Mouse (Mus musculus) MEL (cell line): ENCODE results near the gene Sox21. TPM values are rescaled to one million over a fixed set of nuclear protein-coding genes. Genes with fewer than 3 reads are reported as not detected.
A peak's percentile ranks its signal among the peaks of the same experiment; 100 is the strongest.

Source experiments
- DNase-seq: peaks from one replicate; pipeline ENCODE4 v3.0.0; 2011; ENCODE audit warnings: low read depth, low spot score
- H3K27ac ChIP-seq: 2 replicates; pipeline ENCODE4 v1.5.1; 2012; ENCODE audit warnings: low read depth, mild to moderate bottlenecking, control low read depth, low read length, moderate library complexity; ENCODE audit not compliant: control insufficient read depth
- H3K27me3 ChIP-seq, 2 experiments: fragments of 150-350 bp in 1 of 2; sonication (generic) in 1 of 2; 2 replicates each; pipeline ENCODE4 v1.6.1; 2012; ENCODE audit warnings: low read length in 2 of 2, mild to moderate bottlenecking in 2 of 2, improper control_type of control experiment in 1 of 2, moderate library complexity in 1 of 2; ENCODE audit not compliant: insufficient read depth in 2 of 2, control insufficient read depth in 1 of 2
- H3K36me3 ChIP-seq, 2 experiments: 2 replicates each; pipeline ENCODE4 v1.6.1; 2012 to 2014; ENCODE audit warnings: low read length in 2 of 2, improper control_type of control experiment in 1 of 2, inconsistent platforms in 1 of 2, mild to moderate bottlenecking in 1 of 2; ENCODE audit not compliant: insufficient read depth in 2 of 2, control insufficient read depth in 1 of 2
- H3K4me1 ChIP-seq, 2 experiments: fragments of 150-350 bp in 1 of 2; sonication (generic) in 1 of 2; 2 replicates each; pipeline ENCODE4 v1.6.1; 2012; ENCODE audit warnings: low read length in 2 of 2, improper control_type of control experiment in 1 of 2, mild to moderate bottlenecking in 1 of 2; ENCODE audit not compliant: insufficient read depth in 2 of 2, control insufficient read depth in 1 of 2
- H3K4me3 ChIP-seq, 2 experiments: fragments of 150-350 bp in 1 of 2; sonication (generic) in 1 of 2; 2 replicates each; pipeline ENCODE4 v1.5.1; 2012; ENCODE audit warnings: low read depth in 2 of 2, low read length in 2 of 2, mild to moderate bottlenecking in 2 of 2, moderate library complexity in 2 of 2, control low read depth in 1 of 2, improper control_type of control experiment in 1 of 2; ENCODE audit not compliant: control insufficient read depth in 1 of 2, insufficient read depth in 1 of 2
- H3K79me2 ChIP-seq: 2 replicates; pipeline ENCODE4 v1.6.1; 2012; ENCODE audit warnings: mild to moderate bottlenecking, low read length, moderate library complexity; ENCODE audit not compliant: control insufficient read depth, poor library complexity, insufficient read depth
- H3K9ac ChIP-seq: 2 replicates; pipeline ENCODE4 v1.6.1; 2012; ENCODE audit warnings: low read depth, mild to moderate bottlenecking, control low read depth, low read length, moderate library complexity; ENCODE audit not compliant: control insufficient read depth, poor library complexity, severe bottlenecking
- H3K9me3 ChIP-seq: fragments of 150-350 bp; sonication (generic); replicated peaks from 2 replicates; pipeline ENCODE4 v1.6.1; 2012; ENCODE audit warnings: mild to moderate bottlenecking, low read length, improper control_type of control experiment, moderate library complexity; ENCODE audit not compliant: insufficient read depth
- CTCF ChIP-seq, 3 experiments: IDR thresholded peaks in 2 of 3; conservative IDR thresholded peaks in 1 of 3; 2 replicates each; pipeline ENCODE4 v1.5.1; 2011 to 2012; ENCODE audit warnings: low read length in 3 of 3, low read depth in 2 of 3, mild to moderate bottlenecking in 2 of 3, improper control_type of control experiment in 1 of 3, inconsistent platforms in 1 of 3, mixed read lengths in 1 of 3, moderate library complexity in 1 of 3; ENCODE audit not compliant: control insufficient read depth in 1 of 3, insufficient read depth in 1 of 3, poor library complexity in 1 of 3, severe bottlenecking in 1 of 3
- ELF1 ChIP-seq: IDR thresholded peaks from 2 replicates; pipeline ENCODE4 v1.6.1; 2014; ENCODE audit warnings: low read depth, mild to moderate bottlenecking, inconsistent platforms, low read length, improper control_type of control experiment, moderate library complexity
- EP300 ChIP-seq, 2 experiments: IDR thresholded peaks; 2 replicates each; pipeline ENCODE4 v1.6.1; 2011; ENCODE audit warnings: improper control_type of control experiment in 2 of 2, low read length in 2 of 2, low read depth in 1 of 2, mild to moderate bottlenecking in 1 of 2
- ETS1 ChIP-seq: IDR thresholded peaks from 2 replicates; pipeline ENCODE4 v1.6.1; 2012; ENCODE audit warnings: low read depth, mild to moderate bottlenecking, inconsistent platforms, low read length, improper control_type of control experiment, moderate library complexity
- GABPA ChIP-seq: IDR thresholded peaks from 2 replicates; pipeline ENCODE4 v1.6.1; 2012; ENCODE audit warnings: low read depth, mild to moderate bottlenecking, inconsistent platforms, low read length, improper control_type of control experiment, moderate library complexity
- HCFC1 ChIP-seq: IDR thresholded peaks from 2 replicates; pipeline ENCODE4 v1.6.1; 2012; ENCODE audit warnings: low read depth, mild to moderate bottlenecking, inconsistent platforms, low read length, improper control_type of control experiment, moderate library complexity
- JUND ChIP-seq: IDR thresholded peaks from 2 replicates; pipeline ENCODE4 v1.6.1; 2011; ENCODE audit warnings: low read depth, mild to moderate bottlenecking, improper control_type of control experiment, low read length
- MAFK ChIP-seq: IDR thresholded peaks from 2 replicates; pipeline ENCODE4 v1.6.1; 2011; ENCODE audit warnings: low read depth, mild to moderate bottlenecking, low read length, improper control_type of control experiment, borderline replicate concordance
- POLR2A ChIP-seq, 2 experiments: IDR thresholded peaks; 2 replicates each; pipeline ENCODE4 v1.6.1; 2011 to 2012; ENCODE audit warnings: low read length in 2 of 2, mild to moderate bottlenecking in 2 of 2, control low read depth in 1 of 2, improper control_type of control experiment in 1 of 2, low read depth in 1 of 2, moderate library complexity in 1 of 2; ENCODE audit not compliant: control insufficient read depth in 1 of 2, insufficient read depth in 1 of 2, poor library complexity in 1 of 2
- POLR2AphosphoS2 ChIP-seq: IDR thresholded peaks from 2 replicates; pipeline ENCODE4 v1.6.1; 2011; ENCODE audit warnings: low read length, improper control_type of control experiment
- POLR2AphosphoS5 ChIP-seq: IDR thresholded peaks from 2 replicates; pipeline ENCODE4 v1.6.1; 2012; ENCODE audit warnings: low read depth, borderline replicate concordance, mild to moderate bottlenecking, inconsistent platforms, low read length, moderate library complexity, mixed read lengths
- TAL1 ChIP-seq: IDR thresholded peaks from 2 replicates; pipeline ENCODE4 v1.6.1; 2012; ENCODE audit warnings: mild to moderate bottlenecking, inconsistent platforms, low read length, moderate library complexity, mixed read lengths
- TBP ChIP-seq: IDR thresholded peaks from 2 replicates; pipeline ENCODE4 v1.8.0; 2011; ENCODE audit warnings: low read depth, low read length, improper control_type of control experiment
- TCF12 ChIP-seq: IDR thresholded peaks from 2 replicates; pipeline ENCODE4 v1.6.1; 2014; ENCODE audit warnings: low read depth, mild to moderate bottlenecking, inconsistent platforms, low read length, improper control_type of control experiment, moderate library complexity
- ZC3H11A ChIP-seq: IDR thresholded peaks from 2 replicates; pipeline ENCODE4 v1.6.1; 2012; ENCODE audit warnings: low read depth, mild to moderate bottlenecking, inconsistent platforms, low read length, improper control_type of control experiment
- ZKSCAN1 ChIP-seq: IDR thresholded peaks from 2 replicates; pipeline ENCODE4 v1.6.1; 2012; ENCODE audit warnings: low read depth, mild to moderate bottlenecking, inconsistent platforms, low read length, improper control_type of control experiment, moderate library complexity
- ZNF384 ChIP-seq: IDR thresholded peaks from 2 replicates; pipeline ENCODE4 v1.6.1; 2012; ENCODE audit warnings: low read depth, mild to moderate bottlenecking, inconsistent platforms, low read length, improper control_type of control experiment
- polyA plus RNA-seq, 2 experiments: library from polyadenylated mRNA; stranded (reverse) in 1 of 2; unstranded in 1 of 2; fragments of >175 nt in 1 of 2; fragments of >200 nt in 1 of 2; gene quantifications; 2 replicates each; pipeline versions ENCODE4 v1.2.1 to v1.2.4; 2012; ENCODE audit warnings: low replicate concordance in 2 of 2, low read depth in 1 of 2; ENCODE audit not compliant: insufficient read length in 2 of 2, insufficient read depth in 1 of 2, missing spikeins in 1 of 2
- total RNA-seq: library from RNA; depleted of rRNA; stranded (reverse); fragments of 300-350 nt; gene quantifications from 2 replicates; pipeline ENCODE4 v1.2.3, GENCODE M21; 2012

Sox21 gene
- total and polyA plus RNA-seq, 3 experiments: not detected

- TF ChIP-seq JUND (no peak), GABPA (no peak), TAL1 (no peak), MAFK (no peak), ETS1 (no peak), TBP (no peak), HCFC1 (no peak), POLR2AphosphoS5 (no peak), TCF12 (no peak)
- H3K79me2 ChIP-seq: no peaks in the 10 kb centered on the region
- H3K27me3 ChIP-seq: no peaks in the 10 kb centered on the region; a peak in 1 of 4 replicates
- no peak for DNase-seq
- H3K9me3 ChIP-seq: no peaks in the 10 kb centered on the region
- no peaks in the 10 kb centered on the region for H3K4me1 ChIP-seq
- H3K36me3 ChIP-seq: no peaks in the 10 kb centered on the region
- H3K27ac ChIP-seq: no peak overlapping the region
- no peak overlapping the region for H3K9ac ChIP-seq
- no peak overlapping the region for H3K4me3 ChIP-seq
Measured at GRCm38 (mm10) chr14:118277704-118278498, 41.1 kb upstream of the Sox21 start.

- no peaks in the 10 kb centered on the region; a peak in 1 of 4 replicates for H3K27me3 ChIP-seq
- peak; percentile 5 for DNase-seq
Measured at GRCm38 (mm10) chr14:118272594-118273555, 36.0 kb upstream of the Sox21 start.

More at GRCm38 (mm10) chr14:118272594-118273555, 36.0 kb upstream of the Sox21 start:
- no peaks in the 10 kb centered on the region for H3K9me3 ChIP-seq
- H3K79me2 ChIP-seq: no peaks in the 10 kb centered on the region
- no peak overlapping the region for H3K9ac ChIP-seq
- no peaks in the 10 kb centered on the region for H3K4me1 ChIP-seq
- H3K27ac ChIP-seq: no peak overlapping the region
- TF ChIP-seq TBP (no peak), POLR2A (IDR thresholded peaks at IDR 0.05; ENCODE audit: control insufficient read depth in 1 of 2, insufficient read depth in 1 of 2, low read depth in 1 of 2, low read length in 2 of 2, poor library complexity in 1 of 2) (no peak), ZC3H11A (no peak), EP300 (IDR thresholded peaks at IDR 0.05; ENCODE audit: low read depth in 1 of 2, low read length in 2 of 2) (no peak), CTCF (IDR thresholded peaks at IDR 0.05 in 2 of 3, conservative IDR thresholded peaks at IDR 0.05 in 1 of 3; ENCODE audit: control insufficient read depth in 1 of 3, insufficient read depth in 1 of 3, low read depth in 2 of 3, low read length in 3 of 3, poor library complexity in 1 of 3, severe bottlenecking in 1 of 3) (no peak), ZKSCAN1 (no peak), POLR2AphosphoS2 (no peak), ZNF384 (no peak), TAL1 (no peak), ELF1 (no peak)
- no peak overlapping the region for H3K4me3 ChIP-seq
- H3K36me3 ChIP-seq: no peaks in the 10 kb centered on the region
